11 mouse cellular contexts compared by ENCODE assay signal in the genomic region with DNA sequence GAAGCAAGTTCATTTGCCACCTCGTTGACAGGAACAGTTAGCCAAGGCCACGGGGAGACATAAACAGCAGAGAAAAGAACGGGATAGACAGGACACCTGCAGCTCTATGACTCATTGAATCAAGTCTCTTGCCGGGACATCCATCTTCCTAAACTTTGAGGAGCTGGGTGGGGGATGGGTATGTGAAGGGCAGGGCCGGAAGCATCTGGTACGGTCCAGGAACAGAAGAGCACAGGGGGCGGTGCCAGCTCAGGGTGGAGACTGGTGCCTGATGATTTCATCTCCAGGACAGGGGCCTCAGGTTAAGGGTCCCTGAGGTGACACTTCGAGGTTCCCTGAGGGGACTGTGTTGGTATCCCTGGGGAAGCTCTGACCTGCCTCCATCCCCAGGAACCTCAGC. TPM values are rescaled to one million over a fixed set of nuclear protein-coding genes. Genes with fewer than 3 reads are reported as not detected.
DNase-seq lines count a peak whose midpoint lies in the region; ATAC-seq and TF ChIP-seq lines count a peak whose summit lies in the region.
"Had no signal": no experiment of that assay in that cellular context is flagged by ENCODE, and none has a peak within 500 bp of the region (broad histone marks: within the 10 kb centered on the region; RNA-seq: fewer than 3 reads in every experiment).

No protein-coding gene starts in this region.

- ATAC-seq in neural tube, embryonic 12.5 days (ENCODE audit: low FRiP score, low read depth), result no peak
- ATAC-seq in neural tube, embryonic 15.5 days (ENCODE audit: low FRiP score), result no peak
- ATAC-seq in activated CD4-positive, CD25-positive, alpha-beta regulatory T cell, adult 4 months, result peak; percentile 50
- ATAC-seq in liver, postnatal 0 days, result no peak
- ATAC-seq: intestine, embryonic 16.5 days had no signal

- H3K27ac ChIP-seq in neural tube, embryonic 12.5 days, result no peak overlapping the region
- no peak overlapping the region for H3K27ac ChIP-seq in neural tube, embryonic 15.5 days (replicated peaks)
- no peak overlapping the region for H3K27ac ChIP-seq in liver, postnatal 0 days (ENCODE audit: low read depth)

- DNase-seq in liver, postnatal 0 days, result no peak
- peak; percentile 73 for DNase-seq in thymus, postnatal 14 days
- no peak for DNase-seq in layer of hippocampus, adult 8-10 months (ENCODE audit: low spot score in 2 of 2)
- no peak for DNase-seq in gastrocnemius, postnatal 25 days
- DNase-seq in frontal cortex, postnatal 14 days (ENCODE audit: low spot score in 2 of 2), result no peak
- DNase-seq: cerebellum, adult 11 months; left cerebral cortex, postnatal 4 days had no signal

- H3K27me3 ChIP-seq in neural tube, embryonic 12.5 days (replicated peaks), result peaks cover 44% of the 10 kb centered on the region
- H3K27me3 ChIP-seq in neural tube, embryonic 15.5 days (replicated peaks), result peaks cover 42% of the 10 kb centered on the region
- H3K27me3 ChIP-seq in liver, postnatal 0 days (ENCODE audit: insufficient read depth, low read length), result peaks cover 14% of the 10 kb centered on the region

- H3K4me2 ChIP-seq in neural tube, embryonic 12.5 days (replicated peaks), result peak overlapping the region; percentile 37; the same call in 1 of the 2 replicates
- H3K4me2 ChIP-seq in neural tube, embryonic 15.5 days, result no peak overlapping the region
- H3K4me2 ChIP-seq in liver, postnatal 0 days (ENCODE audit: low read depth, low read length), result peak overlapping the region; percentile 39

- no peak for TF ChIP-seq CTCF in liver, postnatal 0 days (IDR thresholded peaks at IDR 0.05; ENCODE audit: low read depth)

- H3K4me1 ChIP-seq in neural tube, embryonic 12.5 days, result peaks cover 8% of the 10 kb centered on the region; the same call in 1 of the 2 replicates
- peaks cover 11% of the 10 kb centered on the region; the same call in 1 of the 2 replicates for H3K4me1 ChIP-seq in neural tube, embryonic 15.5 days
- H3K4me1 ChIP-seq in liver, postnatal 0 days (ENCODE audit: insufficient read depth), result peaks cover 10% of the 10 kb centered on the region; the same call in 1 of the 2 replicates

- no peaks in the 10 kb centered on the region for H3K36me3 ChIP-seq in neural tube, embryonic 12.5 days
- H3K36me3 ChIP-seq in neural tube, embryonic 15.5 days, result no peaks in the 10 kb centered on the region
- peaks cover 6% of the 10 kb centered on the region; the same call in 1 of the 2 replicates for H3K36me3 ChIP-seq in liver, postnatal 0 days (replicated peaks; ENCODE audit: insufficient read depth, low read length)

- H3K9me3 ChIP-seq in neural tube, embryonic 12.5 days, result no peaks in the 10 kb centered on the region
- H3K9me3 ChIP-seq in neural tube, embryonic 15.5 days (replicated peaks), result no peaks in the 10 kb centered on the region
- no peaks in the 10 kb centered on the region for H3K9me3 ChIP-seq in liver, postnatal 0 days (ENCODE audit: low read length)

- no peak overlapping the region for H3K9ac ChIP-seq in neural tube, embryonic 12.5 days
- no peak overlapping the region for H3K9ac ChIP-seq in neural tube, embryonic 15.5 days (replicated peaks)
- no peak overlapping the region for H3K9ac ChIP-seq in liver, postnatal 0 days (replicated peaks)

- no peak for TF ChIP-seq EP300 in liver, postnatal 0 days (IDR thresholded peaks at IDR 0.05; ENCODE audit: low read depth)

- 38% methylated on average over 8 of the region's 8 CpGs for WGBS in neural tube, embryonic 12.5 days
- 25% methylated on average over 8 of the region's 8 CpGs for WGBS in neural tube, embryonic 15.5 days
- 23% methylated on average over 8 of the region's 8 CpGs for WGBS in liver, postnatal 0 days (ENCODE audit: insufficient replicate concordance)

- no peak overlapping the region for H3K4me3 ChIP-seq in neural tube, embryonic 12.5 days
- no peak overlapping the region for H3K4me3 ChIP-seq in neural tube, embryonic 15.5 days (replicated peaks)
- H3K4me3 ChIP-seq in liver, postnatal 0 days (ENCODE audit: low read depth, low read length), result no peak overlapping the region

RNA-seq across cellular contexts. Expression of a gene that starts 9.9 kb away (rescaled TPM):
- polyA plus RNA-seq in neural tube, embryonic 12.5 days (2016; fragmentation: Nextera tagmentation; extraction: Ambion mirVana), result 1.6 and 3.1 TPM in 2 replicates
- 0.18 and 8.4 TPM in 2 replicates for polyA plus RNA-seq in neural tube, embryonic 15.5 days (2015; fragmentation: Nextera tagmentation; extraction: Ambion mirVana)
- polyA plus RNA-seq in activated CD4-positive, CD25-positive, alpha-beta regulatory T cell, adult 4 months (2017; shearing (Covaris generic)), result 100 to 1,000 TPM; 365 to 380 TPM
- polyA plus RNA-seq in liver, postnatal 0 days (2015; fragmentation: Nextera tagmentation; extraction: Ambion mirVana), result 1.4 and 1.5 TPM in 2 replicates
- not detected for total RNA-seq in layer of hippocampus, adult 8-10 months (2022)
- under 1 TPM in 1 of 2 experiments, not detected in 1; 0.29 TPM for total RNA-seq in gastrocnemius, postnatal 25 days (2021)
- total RNA-seq: left cerebral cortex, postnatal 4 days had no signal

RNA-seq across cellular contexts. Expression of a gene that starts 12.5 kb away (rescaled TPM):
- 1.6 and 2.3 TPM in 2 replicates for polyA plus RNA-seq in neural tube, embryonic 12.5 days (2016; fragmentation: Nextera tagmentation; extraction: Ambion mirVana)
- 3.3 and 7.8 TPM in 2 replicates for polyA plus RNA-seq in neural tube, embryonic 15.5 days (2015; fragmentation: Nextera tagmentation; extraction: Ambion mirVana)
- polyA plus RNA-seq in activated CD4-positive, CD25-positive, alpha-beta regulatory T cell, adult 4 months (2017; shearing (Covaris generic)), result 100 to 1,000 TPM; 163 to 179 TPM
- 18.0 and 20.1 TPM in 2 replicates for polyA plus RNA-seq in liver, postnatal 0 days (2015; fragmentation: Nextera tagmentation; extraction: Ambion mirVana)
- total RNA-seq in layer of hippocampus, adult 8-10 months (2022), result 1 to 10 TPM; 2.6 to 3.1 (median 2.9) TPM
- 1 to 10 TPM; 1.4 to 2.4 TPM for total RNA-seq in gastrocnemius, postnatal 25 days (2021)

RNA-seq across cellular contexts. Expression of a gene that starts 27.0 kb away (rescaled TPM):
- 40.8 and 41.5 TPM in 2 replicates for polyA plus RNA-seq in neural tube, embryonic 12.5 days (2016; fragmentation: Nextera tagmentation; extraction: Ambion mirVana)
- 39.3 and 51.2 TPM in 2 replicates for polyA plus RNA-seq in neural tube, embryonic 15.5 days (2015; fragmentation: Nextera tagmentation; extraction: Ambion mirVana)
- polyA plus RNA-seq in activated CD4-positive, CD25-positive, alpha-beta regulatory T cell, adult 4 months (2017; shearing (Covaris generic)), result 10 to 100 TPM in 1 of 2 experiments, 1 to 10 TPM in 1; 6.4 to 11.9 TPM
- polyA plus RNA-seq in liver, postnatal 0 days (2015; fragmentation: Nextera tagmentation; extraction: Ambion mirVana), result 0.15 and 0.34 TPM in 2 replicates
- total RNA-seq in layer of hippocampus, adult 8-10 months (2022), result 10 to 100 TPM; 72.5 to 87.3 (median 78.8) TPM
- not detected for total RNA-seq in gastrocnemius, postnatal 25 days (2021)

RNA-seq across cellular contexts. Expression of a gene that starts 29.7 kb away (rescaled TPM):
- 0.22 TPM in 1 of 2 replicates, not detected in the other for polyA plus RNA-seq in neural tube, embryonic 12.5 days (2016; fragmentation: Nextera tagmentation; extraction: Ambion mirVana)
- polyA plus RNA-seq in neural tube, embryonic 15.5 days (2015; fragmentation: Nextera tagmentation; extraction: Ambion mirVana), result 0.60 and 1.4 TPM in 2 replicates
- polyA plus RNA-seq in activated CD4-positive, CD25-positive, alpha-beta regulatory T cell, adult 4 months (2017; shearing (Covaris generic)), result not detected
- polyA plus RNA-seq in liver, postnatal 0 days (2015; fragmentation: Nextera tagmentation; extraction: Ambion mirVana), result 1.4 and 1.8 TPM in 2 replicates
- total RNA-seq in layer of hippocampus, adult 8-10 months (2022), result not detected
- total RNA-seq in gastrocnemius, postnatal 25 days (2021), result not detected
- total RNA-seq: left cerebral cortex, postnatal 4 days had no signal

RNA-seq across cellular contexts. Expression of a gene that starts 34.3 kb away (rescaled TPM):
- 74.7 and 79.8 TPM in 2 replicates for polyA plus RNA-seq in neural tube, embryonic 12.5 days (2016; fragmentation: Nextera tagmentation; extraction: Ambion mirVana)
- polyA plus RNA-seq in neural tube, embryonic 15.5 days (2015; fragmentation: Nextera tagmentation; extraction: Ambion mirVana), result 83.2 and 86.7 TPM in 2 replicates
- 1 to 10 TPM; 5.2 to 5.3 TPM for polyA plus RNA-seq in activated CD4-positive, CD25-positive, alpha-beta regulatory T cell, adult 4 months (2017; shearing (Covaris generic))
- polyA plus RNA-seq in liver, postnatal 0 days (2015; fragmentation: Nextera tagmentation; extraction: Ambion mirVana), result 57.9 and 71.0 TPM in 2 replicates
- 10 to 100 TPM; 39.5 to 57.5 (median 54.0) TPM for total RNA-seq in layer of hippocampus, adult 8-10 months (2022)
- total RNA-seq in gastrocnemius, postnatal 25 days (2021), result 10 to 100 TPM; 18.7 to 25.6 TPM

Comparison
In these comparisons a context has a peak if more than half of its experiments do, and no peak if none do; other contexts are left out.
1. RNA of a gene that starts 9.9 kb away (polyA plus RNA-seq): 365 to 380 TPM in activated CD4-positive, CD25-positive, alpha-beta regulatory T cell, adult 4 months; 1.6 to 3.1 TPM in neural tube, embryonic 12.5 days, 1.4 to 1.5 TPM in liver, postnatal 0 days and 0.18 to 8.4 TPM in neural tube, embryonic 15.5 days; every median in the first group is over 10 times any median in the second.